Mouse (Mus musculus): ENCODE data around the gene Gm21974. TPM values are rescaled to one million over a fixed set of nuclear protein-coding genes. Genes with fewer than 3 reads are reported as not detected.

Gene Gm21974
- polyA plus RNA-seq, 1 experiment from 2014 or later, result not detected

DNA sequence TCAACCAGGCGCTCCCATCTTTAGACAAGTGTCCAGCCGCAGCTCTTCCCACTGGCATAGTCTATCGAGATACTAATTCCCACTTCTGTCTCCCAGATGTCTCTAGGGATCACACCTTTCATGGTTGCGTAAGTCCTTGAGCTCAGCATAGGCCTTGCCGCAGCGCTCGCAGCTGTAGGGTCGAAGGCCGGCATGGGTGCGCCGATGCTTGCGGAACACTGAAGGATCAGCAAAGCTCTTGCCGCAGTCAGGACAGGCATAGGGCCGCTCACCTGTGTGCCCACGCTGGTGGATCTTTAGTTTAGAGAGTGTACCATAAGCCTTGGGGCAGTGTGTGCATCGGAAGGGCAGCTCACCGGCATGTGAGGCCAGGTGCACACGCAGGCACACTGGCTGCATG is 27.6 kb downstream of the Gm21974 start:
- Histone ChIP-seq H3K9ac (ENCODE audit: low read length) (no peak overlapping the region), H3K9me3 (ENCODE audit: control insufficient read depth, low read length) (no peaks in the 10 kb centered on the region), H3K4me2 (ENCODE audit: low read depth, severe bottlenecking) (no peak overlapping the region), H3K4me1 (ENCODE audit: control insufficient read depth, insufficient read depth, low read length) (no peaks in the 10 kb centered on the region), H3K27me3 (ENCODE audit: control insufficient read depth, insufficient read depth, low read length) (no peaks in the 10 kb centered on the region), H3K36me3 (ENCODE audit: control insufficient read depth, insufficient read depth, low read length) (peaks cover 36% of the 10 kb centered on the region), H3K4me3 (ENCODE audit: low read depth, low read length) (no peak overlapping the region), H3K27ac (replicated peaks; ENCODE audit: low read depth, low read length) (no peak overlapping the region)
- no peak for DNase-seq (ENCODE audit: low spot score)
- ATAC-seq (ENCODE audit: insufficient number of reproducible peaks, low FRiP score, low TSS enrichment, low read depth), result no peak
- 97% methylated on average over 18 of the region's 18 CpGs for WGBS

GRCm38 (mm10) chr7:127866434-127866833 is 28.8 kb downstream of the Gm21974 start:
- Histone ChIP-seq H3K27me3 (ENCODE audit: control insufficient read depth, insufficient read depth, low read length) (no peaks in the 10 kb centered on the region), H3K9ac (ENCODE audit: low read length) (no peak overlapping the region), H3K27ac (replicated peaks; ENCODE audit: low read depth, low read length) (no peak overlapping the region), H3K4me3 (ENCODE audit: low read depth, low read length) (no peak overlapping the region), H3K4me2 (ENCODE audit: low read depth, severe bottlenecking) (no peak overlapping the region), H3K9me3 (ENCODE audit: control insufficient read depth, low read length) (no peaks in the 10 kb centered on the region), H3K4me1 (ENCODE audit: control insufficient read depth, insufficient read depth, low read length) (no peaks in the 10 kb centered on the region), H3K36me3 (ENCODE audit: control insufficient read depth, insufficient read depth, low read length) (peaks cover 30% of the 10 kb centered on the region)
- ATAC-seq (ENCODE audit: insufficient number of reproducible peaks, low FRiP score, low TSS enrichment, low read depth) (no peak), DNase-seq (ENCODE audit: low spot score) (no peak)
- 94% methylated on average over 12 of the region's 12 CpGs for WGBS

DNA sequence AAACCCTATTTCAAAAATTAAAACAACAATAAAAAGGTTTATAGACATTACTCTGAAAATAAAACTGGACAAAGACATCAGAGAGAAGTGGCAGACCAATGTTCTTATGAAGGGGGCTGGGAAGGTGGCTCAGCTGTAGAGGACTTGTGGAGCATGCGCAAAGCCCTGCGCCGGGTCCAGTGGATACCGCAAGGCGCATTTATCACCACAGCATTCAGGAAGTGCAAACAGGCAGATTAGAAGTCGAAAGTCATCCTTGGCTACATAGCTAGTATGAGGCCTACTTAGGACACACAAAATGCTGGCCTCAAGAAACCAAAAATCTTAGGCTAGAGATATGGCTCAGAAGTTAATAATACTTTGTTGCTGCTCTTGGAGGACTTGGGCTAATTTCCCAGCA is 37.0 kb downstream of the Gm21974 start:
- H3K27ac ChIP-seq (replicated peaks; ENCODE audit: low read depth, low read length), result no peak overlapping the region
- H3K9ac ChIP-seq (ENCODE audit: low read length), result no peak overlapping the region
- no peaks in the 10 kb centered on the region for H3K4me1 ChIP-seq (ENCODE audit: control insufficient read depth, insufficient read depth, low read length)
- WGBS, result 94% methylated on average over 6 of the region's 6 CpGs
- no peak overlapping the region for H3K4me3 ChIP-seq (ENCODE audit: low read depth, low read length)
- ATAC-seq (ENCODE audit: insufficient number of reproducible peaks, low FRiP score, low TSS enrichment, low read depth) (no peak), DNase-seq (ENCODE audit: low spot score) (no peak)
- no peak overlapping the region for H3K4me2 ChIP-seq (ENCODE audit: low read depth, severe bottlenecking)
- H3K27me3 ChIP-seq (ENCODE audit: control insufficient read depth, insufficient read depth, low read length), result no peaks in the 10 kb centered on the region
- no peaks in the 10 kb centered on the region for H3K9me3 ChIP-seq (ENCODE audit: control insufficient read depth, low read length)
- no peaks in the 10 kb centered on the region for H3K36me3 ChIP-seq (ENCODE audit: control insufficient read depth, insufficient read depth, low read length)

DNA sequence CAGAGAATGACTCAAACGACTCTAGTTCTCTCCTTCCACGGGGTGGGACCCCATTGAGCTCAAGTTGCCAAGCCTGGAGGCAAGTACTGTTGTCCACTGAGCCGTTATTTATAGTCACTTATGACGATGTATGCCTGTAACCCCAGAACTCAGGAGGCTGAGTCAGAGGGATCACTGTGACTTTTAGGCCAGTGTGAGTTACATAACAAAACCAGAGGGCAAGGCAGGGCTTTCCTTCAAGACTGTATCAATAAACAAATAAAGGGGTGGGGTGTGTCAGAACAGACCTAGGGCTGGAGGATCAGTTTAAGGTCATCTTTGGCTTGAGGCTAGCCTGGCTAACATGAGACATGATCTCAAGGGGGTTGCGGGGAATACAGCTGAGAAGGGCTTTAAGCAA is 44.3 kb downstream of the Gm21974 start:
- no peak overlapping the region for H3K4me3 ChIP-seq (ENCODE audit: low read depth, low read length)
- H3K9ac ChIP-seq (ENCODE audit: low read length), result no peak overlapping the region
- peaks cover 4% of the 10 kb centered on the region for H3K36me3 ChIP-seq (ENCODE audit: control insufficient read depth, insufficient read depth, low read length)
- no peaks in the 10 kb centered on the region for H3K27me3 ChIP-seq (ENCODE audit: control insufficient read depth, insufficient read depth, low read length)
- 71% methylated on average over 5 of the region's 5 CpGs for WGBS
- no peak overlapping the region for H3K4me2 ChIP-seq (ENCODE audit: low read depth, severe bottlenecking)
- no peak overlapping the region for H3K27ac ChIP-seq (replicated peaks; ENCODE audit: low read depth, low read length)
- DNase-seq (ENCODE audit: low spot score) (no peak), ATAC-seq (ENCODE audit: insufficient number of reproducible peaks, low FRiP score, low TSS enrichment, low read depth) (no peak)
- H3K4me1 ChIP-seq (ENCODE audit: control insufficient read depth, insufficient read depth, low read length), result no peaks in the 10 kb centered on the region
- no peaks in the 10 kb centered on the region for H3K9me3 ChIP-seq (ENCODE audit: control insufficient read depth, low read length)

DNA sequence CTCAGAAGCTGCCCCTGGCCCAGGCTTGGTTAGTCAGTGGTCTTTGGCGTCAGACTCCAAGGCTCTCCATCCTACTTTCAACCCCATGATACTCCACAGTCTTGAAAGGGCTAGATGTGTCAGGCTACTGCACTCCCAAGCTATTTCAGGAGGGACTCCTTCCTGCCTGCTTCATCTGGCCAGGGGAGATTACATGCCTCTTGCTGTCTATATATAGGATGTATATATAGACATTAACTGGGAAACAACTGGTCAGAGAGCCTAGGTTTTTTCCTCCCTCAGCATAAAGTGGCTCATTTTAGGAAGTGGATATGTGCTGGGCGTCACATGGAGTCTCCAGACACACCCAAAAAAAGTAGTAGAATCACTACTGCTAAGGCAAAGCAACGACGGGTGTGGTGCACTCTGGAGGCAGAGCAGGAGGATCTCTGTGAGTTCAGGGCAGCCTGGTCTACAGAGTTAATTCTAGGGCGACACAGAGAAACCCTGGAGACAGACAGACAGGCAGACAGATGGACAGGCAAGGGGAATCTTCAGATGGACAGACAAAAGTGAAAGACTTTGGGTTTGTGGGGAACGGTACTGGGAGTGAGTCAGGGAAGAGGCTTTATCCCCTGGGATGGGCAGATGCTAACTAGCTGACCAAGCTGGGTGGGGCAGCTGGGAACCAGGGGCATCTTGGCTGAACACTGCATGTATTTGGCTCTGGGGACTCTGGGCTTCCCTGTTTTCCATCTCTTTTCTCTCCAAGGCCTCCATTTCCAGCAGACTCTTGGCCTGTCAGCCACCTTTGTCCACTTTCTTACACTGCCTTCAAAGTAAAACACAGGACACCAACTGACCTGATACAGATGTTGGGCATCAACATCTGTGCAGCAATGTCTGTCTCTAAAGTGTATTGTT is 45.0 kb downstream of the Gm21974 start:
- ATAC-seq (ENCODE audit: insufficient number of reproducible peaks, low FRiP score, low TSS enrichment, low read depth) (no peak), DNase-seq (ENCODE audit: low spot score) (no peak)
- WGBS, result 83% methylated on average over 6 of the region's 6 CpGs
- H3K4me2 ChIP-seq (ENCODE audit: low read depth, severe bottlenecking), result no peak overlapping the region
- peaks cover 4% of the 10 kb centered on the region for H3K36me3 ChIP-seq (ENCODE audit: control insufficient read depth, insufficient read depth, low read length)
- H3K27ac ChIP-seq (replicated peaks; ENCODE audit: low read depth, low read length), result no peak overlapping the region
- no peak overlapping the region for H3K4me3 ChIP-seq (ENCODE audit: low read depth, low read length)
- no peaks in the 10 kb centered on the region for H3K9me3 ChIP-seq (ENCODE audit: control insufficient read depth, low read length)
- H3K27me3 ChIP-seq (ENCODE audit: control insufficient read depth, insufficient read depth, low read length), result no peaks in the 10 kb centered on the region
- H3K4me1 ChIP-seq (ENCODE audit: control insufficient read depth, insufficient read depth, low read length), result no peaks in the 10 kb centered on the region
- no peak overlapping the region for H3K9ac ChIP-seq (ENCODE audit: low read length)

DNA sequence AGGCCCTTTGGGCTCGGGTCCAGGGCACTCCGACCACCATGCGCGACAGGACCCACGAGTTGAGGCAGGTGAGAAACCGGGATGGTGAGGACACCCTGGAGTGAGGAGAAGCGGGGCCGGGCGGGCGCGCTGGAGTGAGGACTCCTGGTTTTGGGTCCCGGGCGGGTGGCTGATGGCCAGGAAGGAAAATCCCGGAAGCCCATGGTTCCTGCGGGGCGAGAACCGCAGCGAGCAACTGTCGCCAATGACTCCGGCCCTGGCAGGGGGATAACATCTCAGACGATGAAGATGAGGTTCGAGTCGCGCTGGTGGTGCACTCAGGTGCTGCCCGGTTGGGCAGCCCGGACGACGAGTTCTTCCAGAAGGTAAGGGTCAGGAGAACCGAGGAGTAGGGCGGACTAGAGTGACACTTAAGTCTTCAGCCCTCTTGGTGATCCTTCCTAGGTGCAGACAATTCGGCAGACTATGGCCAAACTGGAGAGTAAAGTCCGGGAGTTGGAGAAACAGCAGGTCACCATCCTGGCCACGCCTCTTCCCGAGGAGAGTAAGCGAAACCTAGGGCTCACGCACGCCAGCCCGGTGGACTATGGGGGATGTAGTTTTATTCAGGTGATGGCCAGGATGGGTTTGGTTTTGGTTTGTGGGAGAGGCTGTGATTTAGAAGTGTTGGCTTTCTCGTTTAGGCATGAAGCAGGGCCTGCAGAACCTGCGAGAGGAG is 53.1 kb downstream of the Gm21974 start:
- no peaks in the 10 kb centered on the region for H3K27me3 ChIP-seq (ENCODE audit: control insufficient read depth, insufficient read depth, low read length)
- DNase-seq (ENCODE audit: low spot score) (peak; percentile 77), ATAC-seq (ENCODE audit: insufficient number of reproducible peaks, low FRiP score, low TSS enrichment, low read depth) (peak; percentile 37)
- peak overlapping the region; percentile 74 for H3K4me3 ChIP-seq (ENCODE audit: low read depth, low read length)
- no peaks in the 10 kb centered on the region for H3K9me3 ChIP-seq (ENCODE audit: control insufficient read depth, low read length)
- peaks cover 11% of the 10 kb centered on the region for H3K36me3 ChIP-seq (ENCODE audit: control insufficient read depth, insufficient read depth, low read length)
- H3K27ac ChIP-seq (replicated peaks; ENCODE audit: low read depth, low read length), result 0 out of 2 replicates have a peak overlapping the region, but pooled peaks have one; percentile 3
- H3K4me1 ChIP-seq (ENCODE audit: control insufficient read depth, insufficient read depth, low read length), result peaks cover 8% of the 10 kb centered on the region; the same call in 1 of the 2 replicates
- under 1% methylated on average over 40 of the region's 40 CpGs for WGBS
- peak overlapping the region; percentile 60 for H3K9ac ChIP-seq (ENCODE audit: low read length)
- peak overlapping the region; percentile 92 for H3K4me2 ChIP-seq (ENCODE audit: low read depth, severe bottlenecking)

DNA sequence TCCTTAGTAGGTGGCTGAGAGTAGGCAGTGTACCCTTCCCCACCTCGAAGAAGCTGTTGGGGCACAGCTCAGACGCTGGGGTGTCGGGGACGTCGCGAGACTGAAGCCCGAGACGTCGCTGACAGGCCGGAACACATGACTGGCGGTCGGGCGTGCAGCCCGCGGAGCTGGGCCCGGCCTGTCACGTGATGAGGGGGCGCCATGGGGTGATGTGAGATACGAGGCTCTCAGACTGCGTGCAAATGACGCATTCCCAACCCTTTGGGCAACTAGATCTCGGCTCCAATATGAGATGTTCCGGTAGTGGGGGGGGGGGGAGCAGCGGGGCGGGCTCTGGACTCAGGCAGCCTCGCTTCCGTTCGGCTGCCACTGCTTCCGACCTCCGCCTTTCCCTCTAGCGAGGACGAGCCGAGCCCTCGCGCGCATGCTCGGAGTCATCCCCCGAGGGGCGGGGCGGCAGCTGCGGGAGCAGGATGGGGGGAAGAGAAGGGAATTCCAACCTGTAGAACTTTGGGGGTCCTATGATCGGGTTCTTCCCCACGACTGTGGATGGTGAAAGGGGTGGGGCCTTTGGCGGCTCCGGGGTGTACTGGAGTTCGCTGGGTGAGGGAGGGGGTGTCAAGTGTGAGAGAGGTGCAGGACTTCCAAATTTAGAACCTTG is 53.8 kb downstream of the Gm21974 start:
- ATAC-seq (ENCODE audit: insufficient number of reproducible peaks, low FRiP score, low TSS enrichment, low read depth) (peak; percentile 87), DNase-seq (ENCODE audit: low spot score) (peak; percentile 91)
- peak overlapping the region; percentile 92 for H3K4me2 ChIP-seq (ENCODE audit: low read depth, severe bottlenecking)
- peaks cover 7% of the 10 kb centered on the region; the same call in 1 of the 2 replicates for H3K36me3 ChIP-seq (ENCODE audit: control insufficient read depth, insufficient read depth, low read length)
- peak overlapping the region; percentile 74 for H3K4me3 ChIP-seq (ENCODE audit: low read depth, low read length)
- peak overlapping the region; percentile 60 for H3K9ac ChIP-seq (ENCODE audit: low read length)
- H3K27ac ChIP-seq (replicated peaks; ENCODE audit: low read depth, low read length), result peak overlapping the region; percentile 62
- H3K4me1 ChIP-seq (ENCODE audit: control insufficient read depth, insufficient read depth, low read length), result peaks cover 8% of the 10 kb centered on the region; the same call in 1 of the 2 replicates
- no peaks in the 10 kb centered on the region for H3K9me3 ChIP-seq (ENCODE audit: control insufficient read depth, low read length)
- H3K27me3 ChIP-seq (ENCODE audit: control insufficient read depth, insufficient read depth, low read length), result no peaks in the 10 kb centered on the region
- WGBS, result under 1% methylated on average over 43 of the region's 46 CpGs

DNA sequence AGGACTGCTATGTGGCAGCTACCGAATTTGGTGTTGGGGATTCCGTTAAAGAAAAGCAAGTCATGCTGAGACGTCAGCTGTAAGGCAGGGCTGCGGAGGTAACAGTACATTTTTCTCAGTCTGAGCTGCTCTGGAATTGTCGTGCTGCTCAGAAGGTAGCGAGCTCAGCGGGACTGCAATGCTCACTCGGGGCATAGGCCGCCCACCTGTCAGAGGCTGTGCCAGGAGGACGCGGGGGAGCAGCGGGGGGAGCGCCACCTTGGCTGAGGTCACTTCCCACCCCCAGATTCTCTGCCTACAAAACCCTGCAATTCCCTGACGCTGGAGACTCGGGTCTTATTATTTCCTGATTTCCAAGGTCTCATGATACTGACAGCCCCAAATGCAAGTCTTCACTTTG is 54.4 kb downstream of the Gm21974 start:
- Histone ChIP-seq H3K27me3 (ENCODE audit: control insufficient read depth, insufficient read depth, low read length) (no peaks in the 10 kb centered on the region), H3K9ac (ENCODE audit: low read length) (peak overlapping the region; percentile 60), H3K4me1 (ENCODE audit: control insufficient read depth, insufficient read depth, low read length) (peaks cover 8% of the 10 kb centered on the region; the same call in 1 of the 2 replicates), H3K4me3 (ENCODE audit: low read depth, low read length) (peak overlapping the region; percentile 74), H3K9me3 (ENCODE audit: control insufficient read depth, low read length) (no peaks in the 10 kb centered on the region), H3K36me3 (ENCODE audit: control insufficient read depth, insufficient read depth, low read length) (peaks cover 7% of the 10 kb centered on the region; the same call in 1 of the 2 replicates), H3K4me2 (ENCODE audit: low read depth, severe bottlenecking) (peak overlapping the region; percentile 92), H3K27ac (replicated peaks; ENCODE audit: low read depth, low read length) (peak overlapping the region; percentile 62)
- 4% methylated on average over 15 of the region's 15 CpGs for WGBS
- ATAC-seq (ENCODE audit: insufficient number of reproducible peaks, low FRiP score, low TSS enrichment, low read depth), result no peak
- DNase-seq (ENCODE audit: low spot score), result no peak
